Mouse (Mus musculus) ovary, postnatal 14 days (tissue): ENCODE measurements around the gene Tmem214.

Source experiments
- DNase-seq: peaks from one replicate; pipeline ENCODE4 v3.0.0; 2022; ENCODE audit warnings: low spot score

Tmem214 gene

DNA sequence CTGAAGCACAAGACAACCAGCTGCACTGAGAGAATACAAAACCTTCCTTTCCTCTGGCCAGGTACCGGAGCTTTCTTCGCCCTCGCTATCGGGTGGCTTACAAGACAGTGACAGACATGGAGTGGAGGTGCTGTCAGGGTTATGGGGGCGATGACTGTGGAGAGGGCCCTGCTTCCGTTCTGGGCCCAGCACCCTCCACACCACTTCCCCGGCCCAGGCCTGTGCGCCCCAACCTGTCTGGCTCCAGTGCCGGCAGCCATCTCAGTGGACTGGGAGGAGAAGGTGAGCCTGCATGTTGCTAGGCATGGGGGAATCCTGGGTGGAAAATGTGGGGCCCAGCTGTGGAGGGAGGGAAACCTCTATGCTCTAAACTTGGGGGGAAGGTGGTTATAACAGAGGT lies 47.6 kb downstream of the Tmem214 start:
- no peak for DNase-seq

DNA sequence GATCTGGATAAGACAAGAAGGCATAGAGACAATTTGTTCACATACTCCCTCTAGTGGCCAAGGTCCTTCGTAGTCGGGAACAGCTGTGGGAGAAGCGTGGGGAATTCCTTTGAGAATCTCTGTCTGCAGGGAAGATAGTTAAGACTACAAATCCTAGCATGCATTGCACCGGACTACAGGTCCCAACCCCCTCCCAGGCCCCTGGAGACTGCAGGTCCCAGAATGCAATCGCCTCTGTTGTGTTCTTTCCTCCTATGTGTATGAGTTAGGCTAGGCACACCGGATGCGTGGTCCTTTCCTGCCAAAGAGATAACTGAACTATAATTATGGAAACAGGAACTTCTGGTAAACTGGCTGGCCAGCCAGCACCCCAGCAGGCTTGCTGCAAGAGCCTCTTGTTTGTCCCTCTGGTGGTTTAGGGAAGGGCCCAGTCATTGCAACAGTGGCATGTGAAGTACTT lies 48.2 kb downstream of the Tmem214 start:
- peak; percentile 69 for DNase-seq

GRCm38 (mm10) chr5:30916841-30917240 lies 49.0 kb downstream of the Tmem214 start:
- DNase-seq: no peak

DNA sequence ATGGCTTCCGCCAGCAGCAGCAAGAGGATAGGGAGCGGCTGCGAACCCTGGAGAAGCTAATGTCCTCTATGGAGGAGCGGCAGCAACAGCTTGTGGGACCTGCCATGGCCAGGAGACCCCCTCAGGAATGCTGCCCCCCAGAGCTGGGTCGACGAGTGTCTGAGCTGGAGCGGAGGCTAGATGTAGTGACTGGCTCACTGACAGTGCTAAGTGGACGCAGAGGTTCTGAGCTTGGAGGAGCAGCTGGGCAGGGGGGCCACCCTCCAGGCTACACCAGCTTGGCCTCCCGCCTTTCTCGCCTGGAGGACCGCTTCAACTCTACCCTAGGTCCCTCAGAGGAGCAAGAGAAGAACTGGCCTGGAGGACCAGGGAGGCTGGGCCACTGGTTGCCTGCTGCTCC lies 49.5 kb downstream of the Tmem214 start:
- no peak for DNase-seq

GRCm38 (mm10) chr5:30917891-30918670 lies 50.3 kb downstream of the Tmem214 start:
- DNase-seq: no peak

DNA sequence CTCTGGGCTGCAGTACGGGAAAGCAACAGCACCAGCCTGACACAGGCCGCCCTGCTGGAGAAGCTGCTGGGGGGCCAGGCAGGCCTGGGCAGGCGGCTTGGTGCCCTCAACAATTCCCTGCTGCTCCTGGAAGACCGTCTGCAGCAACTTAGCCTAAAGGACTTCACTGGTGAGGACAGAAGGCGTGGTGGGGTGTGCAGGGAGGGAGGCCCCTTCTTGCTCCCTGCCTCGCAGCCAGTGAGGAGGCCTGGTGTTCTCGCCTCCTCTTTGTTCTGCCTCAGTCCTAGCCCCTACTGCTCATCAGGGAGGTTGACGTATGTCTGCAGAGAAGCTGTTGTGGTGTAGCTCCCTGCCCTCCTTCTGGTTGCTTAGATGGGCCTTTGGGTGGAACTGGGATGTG lies 50.9 kb downstream of the Tmem214 start:
- no peak for DNase-seq

DNA sequence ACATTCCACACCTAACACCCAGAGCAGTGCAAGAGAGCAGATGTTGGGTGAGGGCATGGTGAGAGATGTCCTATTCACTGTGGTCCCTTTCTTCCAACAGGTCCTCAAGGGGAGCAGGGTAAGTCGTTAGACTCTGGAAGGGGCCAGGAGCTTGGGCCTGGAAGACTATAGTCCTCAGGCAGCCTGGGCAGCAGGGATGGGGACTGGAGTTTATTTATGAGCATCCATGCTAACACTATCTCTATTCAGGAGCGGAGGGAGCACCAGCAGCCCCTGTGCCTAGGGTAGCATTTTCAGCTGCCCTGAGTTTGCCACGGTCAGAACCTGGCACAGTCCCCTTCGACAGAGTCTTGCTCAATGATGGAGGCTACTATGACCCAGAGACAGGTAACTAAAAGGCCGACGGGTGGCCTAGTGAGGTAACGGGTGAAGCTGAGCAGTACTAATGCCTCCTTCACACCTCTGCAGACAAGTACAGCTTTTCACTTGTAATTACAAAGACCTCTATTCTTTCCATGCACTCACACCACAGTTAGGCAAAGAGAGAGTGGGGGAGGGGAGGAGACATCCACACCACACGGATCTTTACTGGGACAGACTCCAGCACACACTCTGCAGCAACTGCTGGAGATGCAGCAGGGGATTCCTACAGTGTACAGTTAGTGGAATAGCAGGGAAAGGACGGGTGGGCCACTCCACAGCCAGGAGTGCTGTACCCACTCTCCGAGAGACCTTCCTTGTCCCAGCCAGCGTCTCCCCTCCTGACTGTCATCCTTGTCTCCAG lies 52.2 kb downstream of the Tmem214 start:
- DNase-seq: no peak

GRCm38 (mm10) chr5:30920621-30921020 lies 52.8 kb downstream of the Tmem214 start:
- DNase-seq: no peak

DNA sequence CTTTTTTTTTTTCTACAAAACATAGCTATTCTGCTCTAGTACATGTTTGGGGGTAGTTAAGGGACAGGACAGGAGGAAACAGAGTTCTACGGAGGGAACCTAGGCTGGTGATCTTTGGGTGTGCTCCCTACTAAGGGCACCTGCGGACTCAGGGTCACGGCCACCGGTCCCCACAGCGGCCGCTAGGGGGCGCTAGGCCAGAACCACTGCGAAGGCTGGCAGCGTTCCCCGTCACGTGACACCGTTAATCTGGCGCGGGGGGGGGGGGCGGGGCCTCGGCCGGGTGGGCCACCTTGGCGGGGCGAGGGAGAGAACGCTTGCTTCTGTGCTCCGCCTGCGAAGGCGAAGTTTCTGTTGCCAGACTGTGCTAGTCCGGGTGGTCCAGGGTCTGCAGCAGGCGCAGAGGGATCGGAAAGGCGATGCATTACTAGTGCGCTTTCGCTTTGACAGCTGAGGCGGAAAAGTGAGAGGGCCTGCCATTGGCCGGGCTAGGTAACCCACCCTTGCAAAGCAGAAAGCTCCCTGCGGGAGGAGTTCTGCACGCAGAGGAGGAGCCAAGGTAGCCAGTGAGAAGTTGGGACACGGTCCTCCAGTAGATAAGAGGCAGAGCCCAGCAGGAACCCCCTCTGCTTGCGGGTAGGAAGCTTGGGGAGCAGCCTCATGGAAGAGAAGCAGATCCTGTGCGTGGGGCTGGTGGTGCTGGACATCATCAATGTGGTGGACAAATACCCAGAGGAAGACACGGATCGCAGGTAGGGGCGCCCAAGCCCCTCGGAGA lies 53.6 kb downstream of the Tmem214 start, which contains the start of gene Khk:
Gene Khk (plus strand): TSS at position 176 of the 778 bp plus-strand sequence.
- peak; percentile 88 for DNase-seq

DNA sequence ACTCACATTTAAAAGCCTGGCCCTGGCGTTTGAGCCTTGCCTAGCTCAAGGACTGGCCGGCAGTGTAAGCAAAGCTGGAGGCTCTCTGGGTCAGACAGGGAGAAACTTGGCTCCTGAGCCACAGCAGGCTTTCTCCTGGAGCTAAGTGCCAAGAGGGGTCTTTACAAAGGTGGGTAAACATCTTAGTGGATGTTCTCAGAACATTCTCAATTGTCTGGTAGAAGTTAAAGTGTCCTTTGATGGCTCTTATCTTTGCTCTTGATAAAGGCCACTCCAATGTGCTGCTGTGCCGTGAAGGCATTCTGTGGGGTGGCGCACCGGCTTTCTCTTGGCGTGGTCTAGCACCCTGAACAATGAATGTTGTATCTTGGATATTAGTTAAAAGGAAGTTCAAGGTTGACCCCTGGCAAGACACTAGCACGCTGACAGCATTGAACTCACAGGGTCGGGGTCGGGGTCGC lies 54.8 kb downstream of the Tmem214 start:
- no peak for DNase-seq

DNA sequence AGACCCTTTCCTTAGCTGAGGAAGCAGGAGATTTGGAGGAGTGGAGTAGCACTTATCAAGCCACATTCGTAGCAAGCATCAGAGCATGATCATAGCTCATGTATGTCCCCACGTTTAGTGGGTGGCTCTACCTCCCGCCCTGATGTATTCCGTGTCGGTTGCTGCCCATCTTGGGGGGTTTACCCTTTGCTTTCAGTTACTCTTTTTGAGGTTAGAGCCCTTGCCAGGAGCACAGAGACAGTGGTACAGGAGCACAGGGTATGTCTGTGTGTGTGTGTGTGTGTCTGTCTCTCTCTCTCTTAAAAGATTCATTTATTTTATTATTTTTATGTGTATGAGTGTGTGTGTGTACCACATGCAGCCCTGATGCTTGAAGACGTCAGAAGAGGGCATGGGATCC lies 55.3 kb downstream of the Tmem214 start:
- DNase-seq: no peak

GRCm38 (mm10) chr5:30924614-30925013 lies 56.8 kb downstream of the Tmem214 start:
- DNase-seq: no peak

DNA sequence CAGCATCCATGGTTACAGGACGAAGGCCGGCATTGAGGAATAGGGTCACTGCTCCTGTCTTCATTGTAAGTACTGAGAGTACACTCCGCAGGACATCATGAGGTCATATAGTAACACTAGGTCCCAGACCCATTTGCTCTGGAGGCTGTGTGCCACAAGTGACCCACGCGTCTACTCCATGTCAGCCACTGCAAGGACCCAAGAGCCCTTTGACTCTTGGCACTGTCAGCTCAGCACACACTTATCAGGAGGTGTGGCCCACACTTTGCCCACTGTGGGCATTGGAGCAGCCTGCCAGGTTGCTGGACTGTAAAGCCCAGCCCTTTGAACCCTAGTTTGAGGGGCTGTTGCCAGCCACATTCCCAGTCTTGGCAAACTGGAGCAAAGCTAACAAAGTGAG lies 57.4 kb downstream of the Tmem214 start:
- DNase-seq: no peak

DNA sequence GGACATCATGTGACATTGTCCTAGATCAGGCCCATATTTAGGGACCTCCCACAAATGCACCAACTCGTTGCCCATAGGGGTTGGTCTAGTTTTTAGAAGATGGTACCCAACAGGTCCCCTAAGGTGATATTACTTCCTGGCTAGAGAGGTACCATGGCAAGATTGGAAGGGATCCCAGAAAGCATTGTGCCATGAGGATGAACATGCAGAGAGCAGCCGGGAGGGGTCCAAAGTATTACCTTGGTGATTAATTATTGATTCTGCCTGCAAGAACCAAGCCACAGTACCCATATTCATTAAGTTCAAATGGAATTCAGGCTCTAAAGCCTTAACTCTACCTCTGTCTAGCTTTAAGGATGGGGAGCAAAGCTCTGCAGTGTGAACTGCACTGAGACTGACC lies 58.3 kb downstream of the Tmem214 start:
- no peak for DNase-seq

- DNase-seq: no peak
Measured at GRCm38 (mm10) chr5:30927945-30928529, 60.2 kb downstream of the Tmem214 start.
